Mouse (Mus musculus) heart, embryonic 14.5 days (tissue): ENCODE measurements around the gene Gabrr2. TPM values are rescaled to one million over a fixed set of nuclear protein-coding genes. Genes with fewer than 3 reads are reported as not detected.
A peak's percentile ranks its signal among the peaks of the same experiment; 100 is the strongest.

Experiments used
- ATAC-seq: fragments of 200-750 bp; cut with Nextera tagmentation; 2 replicates; pipeline ENCODE4 v1.8.0; 2017; ENCODE audit warnings: low read depth, moderate TSS enrichment; ENCODE audit not compliant: insufficient number of reproducible peaks, insufficient read depth, low FRiP score
- H3K27ac ChIP-seq, 2 experiments: fragments of 200-500 bp in 1 of 2; fragments of 300-500 bp in 1 of 2; sonication (generic) in 1 of 2; replicated peaks in 1 of 2; 2 replicates each; pipeline ENCODE4 v1.5.1; 2012 to 2014; ENCODE audit warnings: low read depth in 2 of 2, low read length in 2 of 2, control low read depth in 1 of 2, mild to moderate bottlenecking in 1 of 2, mixed read lengths in 1 of 2; ENCODE audit not compliant: control insufficient read depth in 1 of 2, insufficient read depth in 1 of 2
- H3K27me3 ChIP-seq: fragments of 300-500 bp; sonication (generic); 2 replicates; pipeline ENCODE4 v1.6.1; 2014; ENCODE audit warnings: mild to moderate bottlenecking, low read length, control low read depth; ENCODE audit not compliant: control insufficient read depth, insufficient read depth
- H3K36me3 ChIP-seq: fragments of 300-500 bp; sonication (generic); 2 replicates; pipeline ENCODE4 v1.6.1; 2014; ENCODE audit warnings: mild to moderate bottlenecking, control low read depth, low read length, mixed read lengths; ENCODE audit not compliant: control insufficient read depth, insufficient read depth
- H3K4me1 ChIP-seq, 2 experiments: fragments of 200-500 bp in 1 of 2; fragments of 300-500 bp in 1 of 2; sonication (generic) in 1 of 2; 2 replicates each; pipeline ENCODE4 v1.6.1; 2012 to 2014; ENCODE audit warnings: low read length in 2 of 2, control low read depth in 1 of 2, mixed read lengths in 1 of 2; ENCODE audit not compliant: control insufficient read depth in 2 of 2, insufficient read depth in 2 of 2
- H3K4me2 ChIP-seq: fragments of 300-500 bp; sonication (generic); 2 replicates; pipeline ENCODE4 v1.6.1; 2014; ENCODE audit warnings: mild to moderate bottlenecking, low read length
- H3K4me3 ChIP-seq, 2 experiments: fragments of 200-500 bp in 1 of 2; fragments of 300-500 bp in 1 of 2; sonication (generic) in 1 of 2; 2 replicates each; pipeline ENCODE4 v1.5.1; 2012 to 2014; ENCODE audit warnings: low read length in 2 of 2, mild to moderate bottlenecking in 2 of 2, control low read depth in 1 of 2, low read depth in 1 of 2, moderate library complexity in 1 of 2; ENCODE audit not compliant: control insufficient read depth in 1 of 2, insufficient read depth in 1 of 2
- H3K9ac ChIP-seq: fragments of 300-500 bp; sonication (generic); 2 replicates; pipeline ENCODE4 v1.6.1; 2014; ENCODE audit warnings: mild to moderate bottlenecking, low read length
- H3K9me3 ChIP-seq: fragments of 300-500 bp; sonication (generic); 2 replicates; pipeline ENCODE4 v1.6.1; 2016; ENCODE audit warnings: low read length, control low read depth; ENCODE audit not compliant: control insufficient read depth
- WGBS: fragments of 180-500 bp; shearing (Covaris S2); extraction: QIAGEN DNeasy Blood & Tissue Kit; methylation state at CpG from one replicate; pipeline ENCODE4 v1.1.7; 2014; 5-methylcytosine and 5-hydroxymethylcytosine counted together
- polyA plus RNA-seq: library from polyadenylated mRNA; unstranded; fragments of >200 nt; fragmentation: Nextera tagmentation; extraction: Ambion mirVana; gene quantifications from 2 replicates; pipeline ENCODE4 v1.2.1, GENCODE M21; 2014

The Gabrr2 gene
- polyA plus RNA-seq, 1 experiment from 2014 or later = 0.11 TPM

- H3K9me3 ChIP-seq = no peaks in the 10 kb centered on the region
- no peak overlapping the region for H3K27ac ChIP-seq
- WGBS = 66% methylated on average over 6 of the region's 6 CpGs
Measured at GRCm38 (mm10) chr4:33124493-33124892, 61.7 kb downstream of the Gabrr2 start.

GRCm38 (mm10) chr4:33125409-33126084, 62.7 kb downstream of the Gabrr2 start:
- no peak overlapping the region for H3K9ac ChIP-seq
- H3K4me2 ChIP-seq = peak overlapping the region; percentile 45
- no peaks in the 10 kb centered on the region for H3K9me3 ChIP-seq
- ATAC-seq = no peak
- no peaks in the 10 kb centered on the region for H3K36me3 ChIP-seq
- no peaks in the 10 kb centered on the region for H3K27me3 ChIP-seq
- WGBS = 36% methylated on average over 10 of the region's 10 CpGs
- H3K4me3 ChIP-seq = no peak overlapping the region; a peak in 1 of 4 replicates
- H3K4me1 ChIP-seq = peaks cover 4 to 7% of the 10 kb centered on the region in 2 experiments; a peak in 2 of 4 replicates
- H3K27ac ChIP-seq = peak overlapping the region in 1 of 2 experiments; percentile 41; a peak in 1 of 4 replicates

More at GRCm38 (mm10) chr4:33124493-33124892, 61.7 kb downstream of the Gabrr2 start:
- no peak overlapping the region for H3K4me3 ChIP-seq
- H3K36me3 ChIP-seq = no peaks in the 10 kb centered on the region
- H3K4me2 ChIP-seq = no peak overlapping the region
- no peak for ATAC-seq
- H3K9ac ChIP-seq = no peak overlapping the region
- H3K4me1 ChIP-seq = peaks cover 4 to 7% of the 10 kb centered on the region in 2 experiments; a peak in 2 of 4 replicates
- no peaks in the 10 kb centered on the region for H3K27me3 ChIP-seq

- H3K27ac ChIP-seq = no peak within 1 kb of the TSS
- no peak within 1 kb of the TSS for H3K4me2 ChIP-seq
- no peak for ATAC-seq
- no peaks in the 10 kb centered on the region for H3K9me3 ChIP-seq
- H3K36me3 ChIP-seq = no peaks in the 10 kb centered on the region
- 61% methylated on average over 11 of the region's 11 CpGs for WGBS
- H3K4me1 ChIP-seq = no peaks in the 10 kb centered on the region
- H3K4me3 ChIP-seq = no peak within 1 kb of the TSS
- no peak within 1 kb of the TSS for H3K9ac ChIP-seq
- no peaks in the 10 kb centered on the region for H3K27me3 ChIP-seq
Measured at GRCm38 (mm10) chr4:33132221-33132620, 69.4 kb downstream of the Gabrr2 start, which contains the start of gene Gabrr1. Gene Gabrr1 (plus strand): TSS chr4:33132521.

Other genes with a start within 250 kb of the Gabrr2 start
- 4.5 and 4.6 TPM in 2 replicates for gene Ankrd6, start 112.2 kb upstream of the Gabrr2 start, polyA plus RNA-seq
- 53.2 and 54.8 TPM in 2 replicates for gene Rragd, start 80.0 kb upstream of the Gabrr2 start, polyA plus RNA-seq
- gene Ube2j1, start 31.6 kb upstream of the Gabrr2 start, polyA plus RNA-seq = 30.2 and 32.2 TPM in 2 replicates
- 0.08 and 0.16 TPM in 2 replicates for gene Gabrr1, start 69.5 kb downstream of the Gabrr2 start, polyA plus RNA-seq
- 2.5 TPM in 2 replicates for gene Pm20d2, start 126.7 kb downstream of the Gabrr2 start, polyA plus RNA-seq
- gene Srsf12, start 146.0 kb downstream of the Gabrr2 start, polyA plus RNA-seq = 1.2 and 2.3 TPM in 2 replicates
- gene Pnrc1, start 227.2 kb downstream of the Gabrr2 start, polyA plus RNA-seq = 101 and 119 TPM in 2 replicates
- 14.2 and 16.0 TPM in 2 replicates for gene Rngtt, start 247.3 kb downstream of the Gabrr2 start, polyA plus RNA-seq